Mouse (Mus musculus) midbrain, embryonic 11.5 days (tissue): Measurements from ENCODE around the gene Nudt1. TPM values are rescaled to one million over a fixed set of nuclear protein-coding genes. Genes with fewer than 3 reads are reported as not detected.
A peak's percentile ranks its signal among the peaks of the same experiment; 100 is the strongest.

Experiments
- ATAC-seq: fragments of 200-750 bp; cut with Nextera tagmentation; 2 replicates; pipeline ENCODE4 v1.8.0; 2017; ENCODE audit warnings: moderate TSS enrichment, moderate library complexity; ENCODE audit not compliant: low FRiP score
- DNase-seq: peaks from one replicate; pipeline ENCODE4 v3.0.0; 2015; ENCODE audit warnings: low spot score; ENCODE audit errors: missing footprints
- H3K27ac ChIP-seq: fragments of 300-500 bp; sonication (generic); 2 replicates; pipeline ENCODE4 v1.5.1; 2014; ENCODE audit warnings: low read depth, low read length
- H3K27me3 ChIP-seq: fragments of 300-500 bp; sonication (generic); 2 replicates; pipeline ENCODE4 v1.6.1; 2014; ENCODE audit warnings: mild to moderate bottlenecking, low read length, moderate library complexity, mixed read lengths; ENCODE audit not compliant: control insufficient read depth, insufficient read depth
- H3K36me3 ChIP-seq: fragments of 300-500 bp; sonication (generic); 2 replicates; pipeline ENCODE4 v1.6.1; 2014; ENCODE audit warnings: mild to moderate bottlenecking, low read length, moderate library complexity, mixed read lengths; ENCODE audit not compliant: control insufficient read depth, insufficient read depth
- H3K4me1 ChIP-seq: fragments of 300-500 bp; sonication (generic); 2 replicates; pipeline ENCODE4 v1.6.1; 2014; ENCODE audit warnings: low read length; ENCODE audit not compliant: control insufficient read depth, insufficient read depth
- H3K4me2 ChIP-seq: fragments of 300-500 bp; sonication (generic); 2 replicates; pipeline ENCODE4 v1.6.1; 2014; ENCODE audit warnings: mild to moderate bottlenecking, moderate library complexity
- H3K4me3 ChIP-seq: fragments of 300-500 bp; sonication (generic); 2 replicates; pipeline ENCODE4 v1.5.1; 2014; ENCODE audit warnings: low read depth, low read length
- H3K9ac ChIP-seq: fragments of 300-500 bp; sonication (generic); 2 replicates; pipeline ENCODE4 v1.6.1; 2014; ENCODE audit warnings: low read length
- H3K9me3 ChIP-seq: fragments of 300-500 bp; sonication (generic); 2 replicates; pipeline ENCODE4 v1.6.1; 2016; ENCODE audit warnings: low read length; ENCODE audit not compliant: control insufficient read depth
- WGBS: fragments of 180-500 bp; shearing (Covaris S2); extraction: QIAGEN DNeasy Blood & Tissue Kit; methylation state at CpG from one replicate; pipeline ENCODE4 v1.1.7; 2014; 5-methylcytosine and 5-hydroxymethylcytosine counted together
- polyA plus RNA-seq: library from polyadenylated mRNA; unstranded; fragments of >200 nt; fragmentation: Nextera tagmentation; extraction: Ambion mirVana; gene quantifications from 2 replicates; pipeline ENCODE4 v1.2.1, GENCODE M21; 2014

Gene Nudt1
- polyA plus RNA-seq, 1 experiment from 2014 or later: 48.5 TPM

GRCm38 (mm10) chr5:140383559-140383958, 62.1 kb downstream of the Nudt1 start:
- Histone ChIP-seq H3K9me3 (no peaks in the 10 kb centered on the region), H3K36me3 (no peaks in the 10 kb centered on the region), H3K9ac (0 out of 2 replicates have a peak overlapping the region, but pooled peaks have one; percentile 2), H3K4me1 (peaks cover 15% of the 10 kb centered on the region), H3K4me2 (no peak overlapping the region), H3K27ac (peak overlapping the region; percentile 25), H3K27me3 (no peaks in the 10 kb centered on the region), H3K4me3 (no peak overlapping the region)
- DNase-seq (no peak), ATAC-seq (no peak)
- WGBS: 16% methylated on average over 7 of the region's 7 CpGs

- Histone ChIP-seq H3K4me3 (no peak overlapping the region), H3K27me3 (no peaks in the 10 kb centered on the region), H3K9ac (no peak overlapping the region), H3K36me3 (no peaks in the 10 kb centered on the region), H3K9me3 (no peaks in the 10 kb centered on the region), H3K27ac (no peak overlapping the region), H3K4me2 (no peak overlapping the region), H3K4me1 (peaks cover 15% of the 10 kb centered on the region)
- ATAC-seq: no peak
- 96% methylated on average over 1 of the region's 1 CpGs for WGBS
- DNase-seq: no peak
Measured at GRCm38 (mm10) chr5:140384462-140384861, 63.0 kb downstream of the Nudt1 start.

GRCm38 (mm10) chr5:140387236-140387635, 65.8 kb downstream of the Nudt1 start:
- Histone ChIP-seq H3K4me2 (no peak overlapping the region), H3K9me3 (no peaks in the 10 kb centered on the region), H3K9ac (no peak overlapping the region), H3K27me3 (no peaks in the 10 kb centered on the region), H3K27ac (no peak overlapping the region), H3K36me3 (no peaks in the 10 kb centered on the region), H3K4me3 (no peak overlapping the region), H3K4me1 (peaks cover 15% of the 10 kb centered on the region)
- DNase-seq: no peak
- WGBS: 88% methylated on average over 7 of the region's 7 CpGs
- ATAC-seq: no peak

Other genes with a start within 250 kb of the Nudt1 start
- gene Mad1l1, start 104 bp upstream of the Nudt1 start, polyA plus RNA-seq: 37.5 and 44.2 TPM in 2 replicates
- gene Mrm2, start 10.2 kb downstream of the Nudt1 start, polyA plus RNA-seq: 21.4 and 22.4 TPM in 2 replicates
- 7.4 and 9.9 TPM in 2 replicates for gene Snx8, start 67.6 kb downstream of the Nudt1 start, polyA plus RNA-seq
- 163 and 166 TPM in 2 replicates for gene Eif3b, start 97.7 kb downstream of the Nudt1 start, polyA plus RNA-seq
- not detected in 2 replicates for gene Gm4869, start 124.0 kb downstream of the Nudt1 start, polyA plus RNA-seq
- 7.9 and 9.1 TPM in 2 replicates for gene Chst12, start 183.9 kb downstream of the Nudt1 start, polyA plus RNA-seq
- 0.39 TPM in 1 of 2 replicates, not detected in the other for gene Grifin, start 243.4 kb downstream of the Nudt1 start, polyA plus RNA-seq